Mouse (Mus musculus): ENCODE results near the gene Cyp11a1.

DNA sequence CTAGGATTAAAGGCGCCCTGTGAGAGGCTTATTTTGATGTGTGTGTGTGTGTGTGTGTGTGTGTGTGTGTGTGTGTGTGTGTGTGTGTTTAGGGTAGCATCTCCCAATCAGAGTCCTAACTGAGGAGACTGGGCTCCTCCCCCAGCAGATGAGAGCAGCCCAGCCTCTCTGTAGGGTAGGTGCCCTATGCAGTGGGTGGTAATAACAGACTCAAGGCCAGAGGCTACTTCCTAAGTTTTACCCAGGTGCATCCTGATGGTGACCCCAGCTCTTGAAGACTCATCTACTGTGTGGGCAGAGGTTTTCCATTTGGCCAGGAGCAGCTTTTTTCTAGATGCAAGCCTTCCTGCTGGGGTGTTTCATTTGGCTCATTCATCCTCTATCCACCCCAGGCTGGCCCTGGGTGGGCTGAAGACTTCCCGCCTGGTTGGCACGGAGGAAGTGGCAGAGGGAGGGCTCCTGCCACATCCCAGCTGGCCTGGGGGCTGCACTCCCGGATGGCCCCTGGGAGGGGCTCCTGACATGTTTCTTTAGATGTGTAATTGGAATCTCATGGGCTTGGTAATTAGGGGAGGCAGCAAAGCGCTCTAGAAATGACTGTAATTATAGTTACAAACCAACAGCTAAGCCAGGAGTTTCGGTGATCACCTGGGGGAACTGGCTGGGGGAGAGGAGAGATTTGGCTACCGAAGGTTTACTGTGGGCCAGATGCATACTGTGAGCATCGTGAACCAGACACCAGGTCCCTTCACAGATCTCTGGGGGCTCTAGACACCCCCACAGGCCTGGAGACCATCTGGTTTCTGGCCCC, 13.2 kb upstream of the Cyp11a1 start:
- no peak for TF ChIP-seq POLR2A (IDR thresholded peaks at IDR 0.05; ENCODE audit: control insufficient read depth, low read depth, low read length)
- TF ChIP-seq CTCF (IDR thresholded peaks at IDR 0.05; ENCODE audit: control insufficient read depth, insufficient read depth, insufficient replicate concordance, low read depth, low read length): no peak
